Mouse (Mus musculus) heart, postnatal 0 days (tissue): ENCODE results near the gene Mgat4d.

Experiments
- CTCF ChIP-seq: IDR thresholded peaks from 2 replicates; pipeline ENCODE4 v1.5.1; 2016; ENCODE audit warnings: antibody characterized with exemption, control low read depth, low read depth
- EP300 ChIP-seq: IDR thresholded peaks from 2 replicates; pipeline ENCODE4 v1.6.1; 2016; ENCODE audit warnings: antibody characterized with exemption, low read depth

DNA sequence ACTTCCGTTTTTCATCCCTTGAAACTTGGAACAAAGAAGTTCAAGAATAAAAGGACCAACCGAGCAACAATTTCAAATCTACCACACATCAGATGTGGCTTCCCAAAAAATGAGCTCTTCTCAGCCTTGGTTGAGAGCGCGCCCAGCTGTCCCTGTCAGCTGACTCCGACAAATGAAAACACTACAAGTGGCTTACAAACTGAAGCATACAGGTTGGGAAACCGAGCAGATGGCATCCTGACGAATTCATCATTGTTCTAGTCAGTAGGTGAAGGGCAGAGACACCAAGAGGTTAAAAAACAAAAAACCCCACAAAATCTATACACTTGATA, 16.7 kb upstream of the Mgat4d start:
- TF ChIP-seq CTCF (no peak), EP300 (no peak)
